Mouse (Mus musculus): ENCODE data around the gene Lif. TPM values are rescaled to one million over a fixed set of nuclear protein-coding genes. Genes with fewer than 3 reads are reported as not detected.

The Lif gene
- total and polyA plus RNA-seq, 3 experiments = 0.27 to 0.31 TPM; not detected in 1

- no peak for DNase-seq (ENCODE audit: low read depth, low spot score)
- Histone ChIP-seq H3K27me3 (ENCODE audit: control insufficient read depth in 1 of 2, insufficient read depth in 2 of 2, low read length in 2 of 2) (no peaks in the 10 kb centered on the region), H3K36me3 (ENCODE audit: control insufficient read depth in 1 of 2, insufficient read depth in 2 of 2, low read length in 2 of 2) (peaks cover 0 to 2% of the 10 kb centered on the region in 2 experiments; a peak in 2 of 4 replicates), H3K79me2 (ENCODE audit: control insufficient read depth, insufficient read depth, low read length, poor library complexity) (no peaks in the 10 kb centered on the region; the same call in 1 of the 2 replicates), H3K27ac (ENCODE audit: control insufficient read depth, low read depth, low read length) (no peak overlapping the region), H3K9me3 (replicated peaks; ENCODE audit: insufficient read depth, low read length) (no peaks in the 10 kb centered on the region), H3K9ac (ENCODE audit: control insufficient read depth, low read depth, low read length, poor library complexity, severe bottlenecking) (no peak overlapping the region), H3K4me3 (ENCODE audit: control insufficient read depth in 1 of 2, insufficient read depth in 1 of 2, low read depth in 2 of 2, low read length in 2 of 2) (no peak overlapping the region), H3K4me1 (ENCODE audit: control insufficient read depth in 1 of 2, insufficient read depth in 2 of 2, low read length in 2 of 2) (peaks cover 0 to 5% of the 10 kb centered on the region in 2 experiments; a peak in 2 of 4 replicates)
- TF ChIP-seq TBP (IDR thresholded peaks at IDR 0.05; ENCODE audit: low read depth, low read length) (no peak), MAZ (IDR thresholded peaks at IDR 0.05; ENCODE audit: low read depth, low read length) (no peak), RCOR1 (IDR thresholded peaks at IDR 0.05; ENCODE audit: low read depth, low read length) (no peak), POLR2A (IDR thresholded peaks at IDR 0.05; ENCODE audit: control insufficient read depth in 1 of 2, insufficient read depth in 1 of 2, low read depth in 1 of 2, low read length in 2 of 2, poor library complexity in 1 of 2) (no peak), RAD21 (IDR thresholded peaks at IDR 0.05; ENCODE audit: low read depth, low read length) (no peak), SIN3A (IDR thresholded peaks at IDR 0.05; ENCODE audit: low read length) (no peak), GATA1 (IDR thresholded peaks at IDR 0.05; ENCODE audit: low read depth, low read length) (no peak), HCFC1 (IDR thresholded peaks at IDR 0.05; ENCODE audit: low read depth, low read length) (no peak), ZKSCAN1 (IDR thresholded peaks at IDR 0.05; ENCODE audit: low read depth, low read length) (no peak)
Measured at GRCm38 (mm10) chr11:4213107-4213506, 44.2 kb upstream of the Lif start.

- Histone ChIP-seq H3K9me3 (replicated peaks; ENCODE audit: insufficient read depth, low read length) (no peaks in the 10 kb centered on the region), H3K4me1 (ENCODE audit: control insufficient read depth in 1 of 2, insufficient read depth in 2 of 2, low read length in 2 of 2) (peaks cover 0 to 11% of the 10 kb centered on the region in 2 experiments; a peak in 3 of 4 replicates), H3K36me3 (ENCODE audit: control insufficient read depth in 1 of 2, insufficient read depth in 2 of 2, low read length in 2 of 2) (peaks cover 2 to 3% of the 10 kb centered on the region in 2 experiments; a peak in 2 of 4 replicates), H3K79me2 (ENCODE audit: control insufficient read depth, insufficient read depth, low read length, poor library complexity) (no peaks in the 10 kb centered on the region; the same call in 1 of the 2 replicates), H3K27ac (ENCODE audit: control insufficient read depth, low read depth, low read length) (no peak overlapping the region), H3K9ac (ENCODE audit: control insufficient read depth, low read depth, low read length, poor library complexity, severe bottlenecking) (no peak overlapping the region), H3K27me3 (ENCODE audit: control insufficient read depth in 1 of 2, insufficient read depth in 2 of 2, low read length in 2 of 2) (no peaks in the 10 kb centered on the region), H3K4me3 (ENCODE audit: control insufficient read depth in 1 of 2, insufficient read depth in 1 of 2, low read depth in 2 of 2, low read length in 2 of 2) (no peak overlapping the region)
- TF ChIP-seq RAD21 (IDR thresholded peaks at IDR 0.05; ENCODE audit: low read depth, low read length) = no peak
- no peak for TF ChIP-seq USF1 (IDR thresholded peaks at IDR 0.05; ENCODE audit: low read depth, low read length)
- TF ChIP-seq MXI1 (IDR thresholded peaks at IDR 0.05; ENCODE audit: low read depth, low read length) = no peak
- no peak for TF ChIP-seq MAX (IDR thresholded peaks at IDR 0.05; ENCODE audit: low read length)
- TF ChIP-seq ETS1 (IDR thresholded peaks at IDR 0.05; ENCODE audit: low read depth, low read length) = no peak
- TF ChIP-seq KAT2A (conservative IDR thresholded peaks at IDR 0.05; ENCODE audit: low read depth, low read length) = no peak
- no peak for TF ChIP-seq POLR2A (IDR thresholded peaks at IDR 0.05; ENCODE audit: control insufficient read depth in 1 of 2, insufficient read depth in 1 of 2, low read depth in 1 of 2, low read length in 2 of 2, poor library complexity in 1 of 2)
- no peak for TF ChIP-seq POLR2AphosphoS5 (IDR thresholded peaks at IDR 0.05; ENCODE audit: borderline replicate concordance, low read depth, low read length)
- no peak for TF ChIP-seq SIN3A (IDR thresholded peaks at IDR 0.05; ENCODE audit: low read length)
- no peak for TF ChIP-seq MYC (IDR thresholded peaks at IDR 0.05; ENCODE audit: low read depth, low read length)
- TF ChIP-seq CTCF (IDR thresholded peaks at IDR 0.05 in 2 of 3, conservative IDR thresholded peaks at IDR 0.05 in 1 of 3; ENCODE audit: control insufficient read depth in 1 of 3, insufficient read depth in 1 of 3, low read depth in 2 of 3, low read length in 3 of 3, poor library complexity in 1 of 3, severe bottlenecking in 1 of 3) = no peak
- no peak for TF ChIP-seq HCFC1 (IDR thresholded peaks at IDR 0.05; ENCODE audit: low read depth, low read length)
- no peak for TF ChIP-seq ELF1 (IDR thresholded peaks at IDR 0.05; ENCODE audit: low read depth, low read length)
- no peak for TF ChIP-seq ZKSCAN1 (IDR thresholded peaks at IDR 0.05; ENCODE audit: low read depth, low read length)
- no peak for TF ChIP-seq TAL1 (IDR thresholded peaks at IDR 0.05; ENCODE audit: low read length)
- no peak for TF ChIP-seq NRF1 (IDR thresholded peaks at IDR 0.05; ENCODE audit: insufficient read depth, low read depth, low read length, poor library complexity, severe bottlenecking)
- no peak for TF ChIP-seq UBTF (IDR thresholded peaks at IDR 0.05; ENCODE audit: borderline replicate concordance, insufficient read depth, low read depth, low read length)
- no peak for TF ChIP-seq MEF2A (IDR thresholded peaks at IDR 0.05; ENCODE audit: extremely low read depth, insufficient replicate concordance, low read depth, low read length, poor library complexity, severe bottlenecking)
- no peak for DNase-seq (ENCODE audit: low read depth, low spot score)
Measured at GRCm38 (mm10) chr11:4214572-4214971, 42.8 kb upstream of the Lif start.

Data from MEL (cell line).